Mouse (Mus musculus): Measurements from ENCODE around the gene Sbpl. TPM values are rescaled to one million over a fixed set of nuclear protein-coding genes. Genes with fewer than 3 reads are reported as not detected.
"Not testable (repeated sequence)": the region's sequence is repeated elsewhere in the genome, so short reads cannot be mapped to it uniquely, and the experiment has no call there.

Sbpl gene
- total RNA-seq, 2 experiments from 2014 or later, result not detected

GRCm38 (mm10) chr17:23960084-23960738 is 5.1 kb upstream of the Sbpl start:
- DNase-seq, result peak; percentile 76 to 80

DNA sequence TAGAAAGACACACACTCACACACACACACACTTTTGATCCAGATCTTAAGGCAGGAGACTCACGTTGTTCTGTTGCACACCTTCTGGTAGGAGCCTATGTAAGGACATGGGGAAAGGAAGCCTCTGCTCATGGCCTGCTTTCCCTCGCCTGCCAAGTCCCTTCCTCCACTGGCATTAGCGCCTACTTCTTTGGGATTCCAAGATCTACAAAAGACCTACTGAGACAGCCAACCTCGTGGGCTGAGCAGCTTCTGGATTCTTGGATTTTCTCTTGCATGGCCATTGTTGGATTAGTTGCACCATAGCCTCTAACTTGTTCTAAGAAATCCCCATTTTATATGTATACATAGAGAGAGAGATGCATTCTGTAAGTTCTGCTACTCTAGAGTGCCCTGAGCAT is 4.2 kb downstream of the Sbpl start:
- DNase-seq, result not testable (repeated sequence)

DNA sequence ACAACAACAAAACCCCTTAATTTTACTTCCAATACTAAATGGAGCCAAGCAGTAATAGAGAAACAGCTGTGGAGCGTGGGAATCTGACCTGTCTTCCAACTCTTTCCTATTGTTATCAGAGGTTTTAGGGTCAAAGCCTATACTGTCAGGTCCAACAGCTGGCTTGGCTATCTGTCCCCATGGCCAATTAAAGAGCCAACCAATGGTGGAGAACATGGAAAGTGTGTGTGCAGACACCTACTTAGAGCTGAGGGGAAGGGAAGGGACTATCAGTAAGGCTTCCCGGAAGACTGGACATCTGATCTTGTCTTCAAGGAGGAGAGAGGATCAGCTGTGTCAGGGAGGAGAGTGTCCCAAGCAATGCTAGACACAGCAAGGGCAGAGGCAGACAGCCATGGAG is 6.0 kb downstream of the Sbpl start:
- no peak for DNase-seq

- not testable (repeated sequence) for DNase-seq
These were observed 7.6 kb downstream of the Sbpl start for GRCm38 (mm10) chr17:23947486-23947885.

GRCm38 (mm10) chr17:23941372-23941771 is 13.7 kb downstream of the Sbpl start, which contains the start of gene Sbp:
Gene Sbp, plus strand, starts transcription at chr17:23941672.
- no peak for DNase-seq

GRCm38 (mm10) chr17:23931157-23931556 is 23.9 kb downstream of the Sbpl start:
- no peak for DNase-seq

GRCm38 (mm10) chr17:23925090-23925493 is 30.0 kb downstream of the Sbpl start:
- peak; percentile 67 to 69 for DNase-seq

DNA sequence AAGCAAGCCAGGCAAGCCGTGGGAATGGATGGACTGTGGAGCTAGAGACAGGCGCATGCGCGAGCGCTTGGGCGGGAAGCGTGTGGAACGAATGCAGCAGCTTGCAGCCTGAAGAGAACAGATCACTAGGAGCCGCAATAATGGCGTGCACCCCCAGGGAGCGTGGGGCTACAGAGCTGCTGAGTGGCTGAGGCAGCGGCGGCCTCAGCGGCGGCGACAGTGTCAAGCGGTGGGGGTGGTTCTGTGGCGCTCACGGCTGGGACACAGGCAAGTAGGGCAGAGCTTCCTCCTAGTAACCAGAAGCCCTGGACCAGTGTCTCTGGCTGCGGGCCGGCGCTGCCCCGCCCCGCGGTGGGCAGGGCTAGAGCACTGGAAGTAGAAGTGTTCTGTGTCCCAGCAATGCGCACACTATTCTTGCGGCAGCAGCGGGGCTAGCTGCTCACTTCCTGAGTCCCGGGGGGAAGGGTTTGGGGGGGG is 30.5 kb downstream of the Sbpl start:
- DNase-seq, result peak; percentile 93 to 96

GRCm38 (mm10) chr17:23917158-23917557 is 37.9 kb downstream of the Sbpl start, which contains the start of gene Dcpp3:
Gene Dcpp3, plus strand, starts transcription at chr17:23917458.
- DNase-seq, result not testable (repeated sequence)

Other genes with a start within 250 kb of the Sbpl start
- gene 1520401A03Rik, start 232.5 kb downstream of the Sbpl start, total RNA-seq (2021), result 10 to 100 TPM in 1 of 2 experiments, 1 to 10 TPM in 1; 7.7 to 23.0 TPM
- gene Pkmyt1, start 228.9 kb downstream of the Sbpl start, total RNA-seq (2021), result 1 to 10 TPM; 4.0 to 5.6 TPM
- 10 to 100 TPM in 1 of 2 experiments, 1 to 10 TPM in 1; 9.9 to 13.9 TPM for gene Paqr4, start 214.4 kb downstream of the Sbpl start, total RNA-seq (2021)
- not detected for gene Kremen2, start 209.4 kb downstream of the Sbpl start, total RNA-seq (2021)
- 10 to 100 TPM; 60.2 to 61.4 TPM for gene Flywch1, start 183.7 kb downstream of the Sbpl start, total RNA-seq (2021)
- 1 to 10 TPM; 6.9 to 8.8 TPM for gene Flywch2, start 169.2 kb downstream of the Sbpl start, total RNA-seq (2021)
- gene Srrm2, start 164.7 kb downstream of the Sbpl start, total RNA-seq (2021), result 100 to 1,000 TPM; 435 to 589 TPM
- 100 to 1,000 TPM; 400 to 416 TPM for gene Elob, start 126.1 kb downstream of the Sbpl start, total RNA-seq (2021)
- gene Prss33, start 119.2 kb downstream of the Sbpl start, total RNA-seq (2021), result not detected
- gene Prss32, start 111.4 kb downstream of the Sbpl start, total RNA-seq (2021), result not detected
- under 1 TPM; 0.36 to 0.89 TPM for gene Prss41, start 111.1 kb downstream of the Sbpl start, total RNA-seq (2021)
- not detected for gene Prss21, start 87.2 kb downstream of the Sbpl start, total RNA-seq (2021)
- gene Dcpp1, start 74.4 kb downstream of the Sbpl start, total RNA-seq (2021), result not detected
- not detected for gene Dcpp2, start 74.4 kb downstream of the Sbpl start, total RNA-seq (2021)
- gene Dcpp3, start 37.8 kb downstream of the Sbpl start, total RNA-seq (2021), result not detected
- gene Sbp, start 13.6 kb downstream of the Sbpl start, total RNA-seq (2021), result not detected
- under 1 TPM; 0.23 to 0.33 TPM for gene Prss30, start 25.3 kb upstream of the Sbpl start, total RNA-seq (2021)
- gene Prss22, start 42.8 kb upstream of the Sbpl start, total RNA-seq (2021), result not detected
- gene Prss27, start 82.9 kb upstream of the Sbpl start, total RNA-seq (2021), result under 1 TPM; 0.40 to 0.43 TPM
- gene Kctd5, start 118.2 kb upstream of the Sbpl start, total RNA-seq (2021), result 10 to 100 TPM; 16.2 to 19.4 TPM
- 10 to 100 TPM; 55.5 to 59.7 TPM for gene Pdpk1, start 195.7 kb upstream of the Sbpl start, total RNA-seq (2021)
- 10 to 100 TPM; 29.6 to 41.4 TPM for gene Amdhd2, start 208.5 kb upstream of the Sbpl start, total RNA-seq (2021)
- 100 to 1,000 TPM; 434 to 448 TPM for gene Atp6v0c, start 214.4 kb upstream of the Sbpl start, total RNA-seq (2021)

Data from adrenal gland, postnatal 36 days (tissue).